Mouse (Mus musculus): ENCODE measurements around the gene Rnase11. TPM values are rescaled to one million over a fixed set of nuclear protein-coding genes. Genes with fewer than 3 reads are reported as not detected.

Gene Rnase11
- polyA plus RNA-seq, 1 experiment = not detected

DNA sequence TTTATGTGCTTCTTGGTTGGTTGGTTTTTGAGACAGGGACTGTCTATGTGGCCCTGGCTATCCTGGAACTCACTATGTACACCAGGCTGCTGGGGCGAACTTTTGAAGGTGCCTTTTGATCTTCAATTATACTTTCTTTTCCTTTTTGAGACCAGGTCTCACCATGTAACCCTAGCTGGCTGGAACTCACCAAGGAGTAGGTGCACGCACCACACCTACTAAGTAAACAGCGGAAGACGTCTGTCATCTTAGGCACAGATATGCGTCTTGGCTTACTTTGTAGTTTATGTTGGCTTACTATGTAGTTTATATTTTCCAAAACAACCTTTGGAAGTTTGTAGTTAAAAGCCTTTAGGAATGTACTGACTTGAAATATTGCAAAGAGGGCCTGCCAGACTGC lies 19.0 kb upstream of the Rnase11 start:
- Histone ChIP-seq H3K9me3 (replicated peaks; ENCODE audit: control insufficient read depth, insufficient read depth, low read length, poor library complexity, severe bottlenecking) (no peaks in the 10 kb centered on the region), H3K27me3 (ENCODE audit: control insufficient read depth, insufficient read depth, low read length, poor library complexity, severe bottlenecking) (no peaks in the 10 kb centered on the region), H3K27ac (ENCODE audit: insufficient read depth, low read length) (no peak overlapping the region), H3K36me3 (ENCODE audit: control insufficient read depth, insufficient read depth, low read length, poor library complexity, severe bottlenecking) (no peaks in the 10 kb centered on the region), H3K4me3 (ENCODE audit: low read depth, low read length) (no peak overlapping the region), H3K9ac (ENCODE audit: low read depth, poor library complexity, severe bottlenecking) (no peak overlapping the region), H3K4me1 (ENCODE audit: control insufficient read depth, insufficient read depth, low read length) (no peaks in the 10 kb centered on the region)
- TF ChIP-seq POLR2A (IDR thresholded peaks at IDR 0.05; ENCODE audit: insufficient read depth, low read length) = no peak
- no peak for TF ChIP-seq CTCF (IDR thresholded peaks at IDR 0.05; ENCODE audit: low read depth, low read length)
- TF ChIP-seq EP300 (IDR thresholded peaks at IDR 0.05; ENCODE audit: insufficient read depth, low read depth, low read length) = no peak

DNA sequence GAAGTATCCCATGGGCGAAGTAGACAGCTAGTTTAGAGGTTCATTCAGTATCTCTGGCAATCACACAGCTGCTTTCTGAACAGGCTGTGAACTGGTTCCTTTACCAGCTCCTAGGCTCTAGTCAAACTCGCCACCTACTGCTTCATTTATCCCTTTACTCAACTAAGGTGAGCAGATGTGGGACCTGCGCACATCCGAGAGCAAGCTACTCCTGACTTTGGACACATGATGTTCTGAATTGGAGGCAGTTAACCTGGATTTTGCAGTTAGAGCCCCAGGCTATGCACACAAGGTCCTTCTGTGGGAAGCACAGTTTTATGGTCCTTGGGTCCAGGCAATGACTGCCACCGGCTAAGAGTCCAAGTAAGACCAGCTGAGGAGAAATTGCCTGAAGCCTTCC lies 10.8 kb upstream of the Rnase11 start:
- H3K27ac ChIP-seq (ENCODE audit: insufficient read depth, low read length) = no peak overlapping the region
- H3K36me3 ChIP-seq (ENCODE audit: control insufficient read depth, insufficient read depth, low read length, poor library complexity, severe bottlenecking) = no peaks in the 10 kb centered on the region
- no peaks in the 10 kb centered on the region for H3K9me3 ChIP-seq (replicated peaks; ENCODE audit: control insufficient read depth, insufficient read depth, low read length, poor library complexity, severe bottlenecking)
- no peaks in the 10 kb centered on the region for H3K4me1 ChIP-seq (ENCODE audit: control insufficient read depth, insufficient read depth, low read length)
- H3K4me3 ChIP-seq (ENCODE audit: low read depth, low read length) = no peak overlapping the region
- TF ChIP-seq CTCF (IDR thresholded peaks at IDR 0.05; ENCODE audit: low read depth, low read length) = no peak
- no peaks in the 10 kb centered on the region for H3K27me3 ChIP-seq (ENCODE audit: control insufficient read depth, insufficient read depth, low read length, poor library complexity, severe bottlenecking)
- H3K9ac ChIP-seq (ENCODE audit: low read depth, poor library complexity, severe bottlenecking) = no peak overlapping the region

DNA sequence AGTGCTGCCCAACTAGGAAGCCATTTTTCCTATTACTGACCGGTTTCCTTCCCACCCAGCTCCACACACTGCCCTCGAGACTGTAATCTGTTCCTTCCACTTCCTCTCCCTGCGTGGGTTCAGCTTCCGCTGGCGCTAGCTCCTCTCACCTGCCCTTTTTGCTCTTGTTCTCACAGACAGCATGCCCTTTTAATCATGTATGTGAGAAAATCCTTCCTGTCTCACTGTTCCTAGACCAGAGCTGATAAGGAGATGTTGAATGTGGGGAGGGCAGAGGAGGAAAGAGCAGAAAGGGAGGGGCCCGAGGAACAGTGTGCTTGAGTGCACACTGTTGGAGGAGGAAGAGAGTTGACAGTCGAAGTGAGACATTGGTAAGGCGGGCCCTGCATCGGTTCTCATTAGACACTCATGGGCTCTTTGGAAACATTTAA lies 7.5 kb upstream of the Rnase11 start, which contains the start of gene Rnase12:
Gene Rnase12 (minus strand): TSS at position 261 of the 431 bp plus-strand sequence.
- no peaks in the 10 kb centered on the region for H3K27me3 ChIP-seq (ENCODE audit: control insufficient read depth, insufficient read depth, low read length, poor library complexity, severe bottlenecking)
- no peak within 1 kb of the TSS for H3K4me3 ChIP-seq (ENCODE audit: low read depth, low read length)
- H3K36me3 ChIP-seq (ENCODE audit: control insufficient read depth, insufficient read depth, low read length, poor library complexity, severe bottlenecking) = no peaks in the 10 kb centered on the region
- no peak within 1 kb of the TSS for H3K27ac ChIP-seq (ENCODE audit: insufficient read depth, low read length)
- no peak for TF ChIP-seq EP300 (IDR thresholded peaks at IDR 0.05; ENCODE audit: insufficient read depth, low read depth, low read length)
- H3K9ac ChIP-seq (ENCODE audit: low read depth, poor library complexity, severe bottlenecking) = no peak within 1 kb of the TSS
- peaks cover 3% of the 10 kb centered on the region for H3K4me1 ChIP-seq (ENCODE audit: control insufficient read depth, insufficient read depth, low read length)
- no peaks in the 10 kb centered on the region for H3K9me3 ChIP-seq (replicated peaks; ENCODE audit: control insufficient read depth, insufficient read depth, low read length, poor library complexity, severe bottlenecking)

DNA sequence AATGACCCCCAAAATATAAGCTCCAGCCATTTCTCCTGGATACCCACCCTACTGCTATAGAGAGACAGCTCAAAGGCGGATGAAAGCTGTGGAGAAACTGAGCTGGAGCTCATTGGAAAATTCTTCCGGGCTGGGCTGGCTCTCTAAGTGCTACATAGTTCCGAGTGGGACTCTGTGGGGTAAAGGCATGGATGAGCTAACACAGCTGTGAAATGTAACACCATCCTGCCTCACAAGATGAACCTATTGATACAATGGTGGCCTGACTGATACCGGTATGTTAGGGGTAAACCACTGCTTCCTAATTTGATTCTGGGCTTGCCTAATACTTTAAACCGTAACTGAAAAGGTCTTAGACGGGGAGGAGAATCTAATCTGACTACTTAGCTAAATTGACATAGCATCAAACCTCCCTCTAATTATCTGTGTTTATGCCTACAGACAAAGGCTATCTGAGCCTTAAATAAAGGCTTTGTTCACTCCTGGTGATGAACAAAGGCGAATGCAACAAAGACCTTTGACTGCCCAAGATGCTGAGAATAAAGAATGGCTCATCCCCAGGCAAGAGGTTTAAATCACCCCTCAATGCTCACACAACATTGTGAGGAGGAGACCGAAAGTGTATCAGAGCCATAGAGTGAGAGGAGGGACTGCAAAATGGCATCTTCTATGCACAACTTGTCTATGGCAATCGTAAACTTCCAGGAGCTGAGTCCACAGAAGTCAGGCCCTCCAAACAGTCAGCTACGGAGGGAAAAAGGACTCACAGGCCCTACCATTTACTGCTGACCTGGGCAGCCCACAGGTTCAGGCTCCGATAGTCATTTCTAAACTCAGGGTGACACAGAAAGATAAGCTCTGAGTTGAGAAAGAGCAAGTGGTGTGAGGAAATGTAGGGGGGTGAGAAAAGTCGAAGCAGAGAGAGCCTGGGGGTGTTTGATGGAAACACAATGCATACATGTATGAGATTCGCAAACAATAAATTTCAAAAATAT lies 4.6 kb upstream of the Rnase11 start:
- Histone ChIP-seq H3K36me3 (ENCODE audit: control insufficient read depth, insufficient read depth, low read length, poor library complexity, severe bottlenecking) (no peaks in the 10 kb centered on the region), H3K4me1 (ENCODE audit: control insufficient read depth, insufficient read depth, low read length) (peaks cover 3% of the 10 kb centered on the region), H3K4me3 (ENCODE audit: low read depth, low read length) (no peak overlapping the region), H3K27ac (ENCODE audit: insufficient read depth, low read length) (no peak overlapping the region; the same call in 1 of the 2 replicates), H3K27me3 (ENCODE audit: control insufficient read depth, insufficient read depth, low read length, poor library complexity, severe bottlenecking) (no peaks in the 10 kb centered on the region), H3K9ac (ENCODE audit: low read depth, poor library complexity, severe bottlenecking) (no peak overlapping the region), H3K9me3 (replicated peaks; ENCODE audit: control insufficient read depth, insufficient read depth, low read length, poor library complexity, severe bottlenecking) (no peaks in the 10 kb centered on the region)
- TF ChIP-seq EP300 (IDR thresholded peaks at IDR 0.05; ENCODE audit: insufficient read depth, low read depth, low read length) (no peak), POLR2A (IDR thresholded peaks at IDR 0.05; ENCODE audit: insufficient read depth, low read length) (no peak), CTCF (IDR thresholded peaks at IDR 0.05; ENCODE audit: low read depth, low read length) (no peak)

DNA sequence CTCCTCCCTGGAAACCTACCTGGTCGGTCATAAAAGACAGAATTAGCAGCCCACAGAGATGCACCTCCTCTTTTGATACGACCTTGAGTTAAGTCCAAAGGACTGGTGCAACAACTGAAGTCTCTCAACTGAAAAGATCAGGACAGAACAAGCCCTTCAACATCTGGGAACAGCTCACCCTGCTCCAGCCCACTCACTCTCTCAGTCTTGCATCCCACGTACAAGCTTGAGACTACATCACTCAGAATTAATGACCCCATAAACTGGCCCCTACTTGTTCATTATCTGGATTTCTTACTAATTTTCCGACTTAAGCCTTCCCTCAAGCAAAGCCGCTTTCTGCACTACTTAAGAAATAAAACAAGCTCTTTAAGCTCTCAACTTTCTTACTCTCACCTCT lies 3.2 kb upstream of the Rnase11 start:
- no peak overlapping the region for H3K9ac ChIP-seq (ENCODE audit: low read depth, poor library complexity, severe bottlenecking)
- H3K27me3 ChIP-seq (ENCODE audit: control insufficient read depth, insufficient read depth, low read length, poor library complexity, severe bottlenecking) = no peaks in the 10 kb centered on the region
- no peak for TF ChIP-seq EP300 (IDR thresholded peaks at IDR 0.05; ENCODE audit: insufficient read depth, low read depth, low read length)
- TF ChIP-seq CTCF (IDR thresholded peaks at IDR 0.05; ENCODE audit: low read depth, low read length) = no peak
- TF ChIP-seq POLR2A (IDR thresholded peaks at IDR 0.05; ENCODE audit: insufficient read depth, low read length) = no peak
- no peaks in the 10 kb centered on the region for H3K9me3 ChIP-seq (replicated peaks; ENCODE audit: control insufficient read depth, insufficient read depth, low read length, poor library complexity, severe bottlenecking)
- no peaks in the 10 kb centered on the region for H3K36me3 ChIP-seq (ENCODE audit: control insufficient read depth, insufficient read depth, low read length, poor library complexity, severe bottlenecking)
- peaks cover 3% of the 10 kb centered on the region for H3K4me1 ChIP-seq (ENCODE audit: control insufficient read depth, insufficient read depth, low read length)
- no peak overlapping the region for H3K27ac ChIP-seq (ENCODE audit: insufficient read depth, low read length)
- H3K4me3 ChIP-seq (ENCODE audit: low read depth, low read length) = no peak overlapping the region

DNA sequence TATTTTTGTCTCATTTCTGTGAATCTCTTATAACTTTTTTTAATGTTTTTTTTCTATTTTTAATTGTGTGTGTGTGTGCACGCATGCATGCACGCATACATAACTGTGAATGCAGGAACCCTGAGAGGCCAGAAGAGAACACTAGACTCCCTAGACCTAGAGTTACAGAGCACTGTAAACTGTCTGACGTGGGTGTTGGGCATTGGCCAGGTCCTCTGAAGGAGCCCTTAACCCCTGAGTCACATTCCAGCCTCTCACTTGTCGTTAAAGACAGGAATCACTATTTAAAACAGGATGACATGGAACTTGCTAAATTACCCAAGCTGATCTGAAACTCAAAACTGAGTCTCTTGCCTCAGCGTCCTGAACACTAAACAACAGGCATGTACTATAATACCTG lies 2.0 kb upstream of the Rnase11 start:
- no peaks in the 10 kb centered on the region for H3K27me3 ChIP-seq (ENCODE audit: control insufficient read depth, insufficient read depth, low read length, poor library complexity, severe bottlenecking)
- no peaks in the 10 kb centered on the region for H3K9me3 ChIP-seq (replicated peaks; ENCODE audit: control insufficient read depth, insufficient read depth, low read length, poor library complexity, severe bottlenecking)
- TF ChIP-seq POLR2A (IDR thresholded peaks at IDR 0.05; ENCODE audit: insufficient read depth, low read length) (no peak), CTCF (IDR thresholded peaks at IDR 0.05; ENCODE audit: low read depth, low read length) (no peak), EP300 (IDR thresholded peaks at IDR 0.05; ENCODE audit: insufficient read depth, low read depth, low read length) (no peak)
- no peak overlapping the region for H3K4me3 ChIP-seq (ENCODE audit: low read depth, low read length)
- H3K27ac ChIP-seq (ENCODE audit: insufficient read depth, low read length) = no peak overlapping the region
- H3K36me3 ChIP-seq (ENCODE audit: control insufficient read depth, insufficient read depth, low read length, poor library complexity, severe bottlenecking) = no peaks in the 10 kb centered on the region
- H3K9ac ChIP-seq (ENCODE audit: low read depth, poor library complexity, severe bottlenecking) = no peak overlapping the region
- H3K4me1 ChIP-seq (ENCODE audit: control insufficient read depth, insufficient read depth, low read length) = peaks cover 3% of the 10 kb centered on the region

All from ES-Bruce4 (cell line).